Mouse (Mus musculus): ENCODE measurements around the gene Disp1.

GRCm38 (mm10) chr1:183175236-183175635 lies 46.1 kb downstream of the Disp1 start:
- TF ChIP-seq CTCF (conservative IDR thresholded peaks at IDR 0.05 in 1 of 2, IDR thresholded peaks at IDR 0.05 in 1 of 2; ENCODE audit: low read depth in 2 of 2, low read length in 2 of 2) (no peak), NRF1 (IDR thresholded peaks at IDR 0.05; ENCODE audit: low read depth, low read length) (no peak), ZKSCAN1 (IDR thresholded peaks at IDR 0.05; ENCODE audit: borderline replicate concordance, low read depth, low read length) (no peak), EP300 (IDR thresholded peaks at IDR 0.05; ENCODE audit: low read length) (no peak), POLR2A (IDR thresholded peaks at IDR 0.05; ENCODE audit: low read depth, low read length) (no peak), JUND (conservative IDR thresholded peaks at IDR 0.05; ENCODE audit: low read depth, low read length) (no peak), RAD21 (IDR thresholded peaks at IDR 0.05; ENCODE audit: low read depth, low read length) (no peak), ZMIZ1 (IDR thresholded peaks at IDR 0.05; ENCODE audit: low read depth, low read length) (no peak), SIN3A (IDR thresholded peaks at IDR 0.05; ENCODE audit: low read length) (no peak)
